Comparison of ENCODE assay signal across 8 mouse cellular contexts in genomic region chr6:97179367-97179828, GRCm38 (mm10). TPM values are rescaled to one million over a fixed set of nuclear protein-coding genes. Genes with fewer than 3 reads are reported as not detected.
DNase-seq lines count a peak whose midpoint lies in the region; ATAC-seq lines count a peak whose summit lies in the region.

No protein-coding gene starts in this region.

- no peaks in the 10 kb centered on the region for H3K9me3 ChIP-seq in embryonic facial prominence, embryonic 12.5 days
- no peaks in the 10 kb centered on the region for H3K9me3 ChIP-seq in midbrain, embryonic 13.5 days

- peaks cover 26% of the 10 kb centered on the region for H3K36me3 ChIP-seq in embryonic facial prominence, embryonic 12.5 days
- peaks cover 18% of the 10 kb centered on the region for H3K36me3 ChIP-seq in midbrain, embryonic 13.5 days

- peak overlapping the region; percentile 94 for H3K9ac ChIP-seq in embryonic facial prominence, embryonic 12.5 days
- H3K9ac ChIP-seq in midbrain, embryonic 13.5 days (replicated peaks), result peak overlapping the region; percentile 94

- H3K4me3 ChIP-seq in embryonic facial prominence, embryonic 12.5 days, result peak overlapping the region; percentile 97
- peak overlapping the region; percentile 77 for H3K4me3 ChIP-seq in midbrain, embryonic 13.5 days (replicated peaks)

- H3K4me1 ChIP-seq in embryonic facial prominence, embryonic 12.5 days, result peaks cover 10% of the 10 kb centered on the region; the same call in 1 of the 2 replicates
- H3K4me1 ChIP-seq in midbrain, embryonic 13.5 days (replicated peaks), result peaks cover 31% of the 10 kb centered on the region

- peak overlapping the region; percentile 88 for H3K27ac ChIP-seq in embryonic facial prominence, embryonic 12.5 days
- peak overlapping the region; percentile 91 for H3K27ac ChIP-seq in midbrain, embryonic 13.5 days

- peak; percentile 89 for DNase-seq in 3T3-L1 (ENCODE audit: low read depth, low spot score)
- DNase-seq in 416B (ENCODE audit: low read depth), result peak; percentile 82
- DNase-seq in hindlimb bud, embryonic 11.5 days (ENCODE audit: extremely low spot score, low read depth, low spot score), result peak; percentile 26
- no peak for DNase-seq in adrenal gland, adult (ENCODE audit: inconsistent age in 2 of 2, low spot score in 1 of 2)
- no peak for DNase-seq in adrenal gland, postnatal 36 days
- no peak for DNase-seq in kidney, postnatal 10 days

- no peaks in the 10 kb centered on the region for H3K27me3 ChIP-seq in embryonic facial prominence, embryonic 12.5 days
- no peaks in the 10 kb centered on the region for H3K27me3 ChIP-seq in midbrain, embryonic 13.5 days

- no peak; the same call in 1 of the 2 replicates for ATAC-seq in embryonic facial prominence, embryonic 12.5 days (ENCODE audit: insufficient number of reproducible peaks, insufficient read depth, low FRiP score, low TSS enrichment)
- no peak for ATAC-seq in midbrain, embryonic 13.5 days

- WGBS in embryonic facial prominence, embryonic 12.5 days, result 12% methylated on average over 11 of the region's 11 CpGs
- WGBS in midbrain, embryonic 13.5 days, result 8% methylated on average over 11 of the region's 11 CpGs

- H3K4me2 ChIP-seq in embryonic facial prominence, embryonic 12.5 days (replicated peaks), result peak overlapping the region; percentile 60
- H3K4me2 ChIP-seq in midbrain, embryonic 13.5 days (replicated peaks), result peak overlapping the region; percentile 80

RNA-seq across cellular contexts. Expression of gene Tmf1, which starts 0.5 kb away (rescaled TPM):
- 35.7 TPM in 2 replicates for polyA plus RNA-seq in embryonic facial prominence, embryonic 12.5 days (2016; fragmentation: Nextera tagmentation; extraction: Ambion mirVana)
- 37.7 and 45.0 TPM in 2 replicates for polyA plus RNA-seq in midbrain, embryonic 13.5 days (2015; fragmentation: Nextera tagmentation; extraction: Ambion mirVana)
- total RNA-seq in adrenal gland, postnatal 36 days (2021), result 10 to 100 TPM; 52.9 to 53.6 TPM

RNA-seq across cellular contexts. Expression of gene Uba3, which starts 26.0 kb away (rescaled TPM):
- polyA plus RNA-seq in embryonic facial prominence, embryonic 12.5 days (2016; fragmentation: Nextera tagmentation; extraction: Ambion mirVana), result 97.0 and 97.8 TPM in 2 replicates
- 92.7 and 96.8 TPM in 2 replicates for polyA plus RNA-seq in midbrain, embryonic 13.5 days (2015; fragmentation: Nextera tagmentation; extraction: Ambion mirVana)
- total RNA-seq in adrenal gland, postnatal 36 days (2021), result 10 to 100 TPM; 59.1 to 66.2 TPM

RNA-seq across cellular contexts. Expression of gene Eogt, which starts 30.4 kb away (rescaled TPM):
- polyA plus RNA-seq in embryonic facial prominence, embryonic 12.5 days (2016; fragmentation: Nextera tagmentation; extraction: Ambion mirVana), result 9.5 and 10.0 TPM in 2 replicates
- 7.8 and 9.7 TPM in 2 replicates for polyA plus RNA-seq in midbrain, embryonic 13.5 days (2015; fragmentation: Nextera tagmentation; extraction: Ambion mirVana)
- 10 to 100 TPM; 37.2 to 44.2 TPM for total RNA-seq in adrenal gland, postnatal 36 days (2021)

RNA-seq across cellular contexts. Expression of gene Arl6ip5, which starts 31.1 kb away (rescaled TPM):
- 56.4 and 57.2 TPM in 2 replicates for polyA plus RNA-seq in embryonic facial prominence, embryonic 12.5 days (2016; fragmentation: Nextera tagmentation; extraction: Ambion mirVana)
- 113 and 114 TPM in 2 replicates for polyA plus RNA-seq in midbrain, embryonic 13.5 days (2015; fragmentation: Nextera tagmentation; extraction: Ambion mirVana)
- 100 to 1,000 TPM; 121 to 138 TPM for total RNA-seq in adrenal gland, postnatal 36 days (2021)

Comparison
In these comparisons a context has a peak if more than half of its experiments do, and no peak if none do; other contexts are left out.
1. DNase-seq: peak in 3T3-L1 (single experiment), 416B (single experiment) and hindlimb bud, embryonic 11.5 days (single experiment); none in adrenal gland, adult (0 of 2), adrenal gland, postnatal 36 days (0 of 2) and kidney, postnatal 10 days (single experiment).